Mouse (Mus musculus) right cerebral cortex, adult 2 months (tissue): ENCODE measurements at regions not wholly inside any gene's neighbourhood (a gene's known extent, or its start where the extent isn't known, plus 50 kb on each side); places are given as distances from the start of the nearest gene placed in this dataset.
A peak's percentile ranks its signal among the peaks of the same experiment; 100 is the strongest.

Experiments
- DNase-seq, 2 experiments: peaks; one replicate each; pipeline ENCODE4 v3.0.0; 2021 to 2022; ENCODE audit warnings: low spot score in 2 of 2

- no peak for DNase-seq
Measured at GRCm38 (mm10) chr16:69515122-69515521, 348.4 kb downstream of the Speer2 start.

- no peak for DNase-seq
Measured at GRCm38 (mm10) chr16:69477317-69477716, 386.2 kb downstream of the Speer2 start.

DNA sequence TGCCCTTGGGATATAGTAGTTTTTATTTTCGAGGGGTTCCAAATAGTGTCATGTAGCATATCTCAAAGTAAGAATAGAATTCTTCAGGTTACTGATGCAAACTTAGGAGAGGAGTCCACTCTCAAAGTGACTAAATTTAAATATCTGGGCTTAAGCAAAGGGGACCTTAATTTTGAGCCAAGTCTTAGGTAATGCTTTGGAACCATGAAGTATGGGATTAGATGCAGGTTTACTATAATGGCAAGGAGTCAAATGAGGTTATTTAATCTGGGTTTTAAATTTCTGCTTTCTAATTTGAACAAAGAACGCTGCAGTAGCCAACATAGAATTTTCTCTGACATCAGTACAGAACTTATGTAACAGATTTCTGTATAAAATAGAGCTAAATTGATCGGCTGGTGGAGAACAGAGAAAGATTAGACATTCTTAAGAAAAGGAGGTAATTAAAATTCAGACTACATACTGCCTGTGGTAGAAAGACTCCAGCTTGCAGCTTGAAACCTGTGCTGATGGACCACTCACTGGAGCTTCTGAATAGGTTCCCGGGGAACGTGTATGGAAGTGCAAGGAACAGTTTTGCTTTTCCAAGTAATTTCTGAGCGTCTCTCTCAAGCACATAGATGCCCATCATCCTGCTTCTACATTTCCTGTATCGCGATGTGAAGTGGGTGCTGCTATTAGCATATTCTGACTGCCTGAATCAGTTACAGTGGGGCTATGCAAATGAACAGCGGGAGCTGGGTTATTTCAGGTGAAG is 394.3 kb downstream of the Speer2 start:
- DNase-seq, result peak; percentile 51 to 54

- no peak for DNase-seq
Measured at GRCm38 (mm10) chr16:69459171-69459570, 404.4 kb downstream of the Speer2 start.

- no peak for DNase-seq
Measured at GRCm38 (mm10) chr16:69424661-69425634, 438.6 kb downstream of the Speer2 start.
